Mouse (Mus musculus) megakaryocyte, embryonic 14.5 days (primary cell): ENCODE measurements around the gene Pdia2.

ENCODE experiments used
- FLI1 ChIP-seq: IDR thresholded peaks from 2 replicates; pipeline ENCODE4 v1.6.1; 2012; ENCODE audit warnings: low read length, inconsistent platforms, mixed read lengths
- GATA1 ChIP-seq: IDR thresholded peaks from 3 replicates; pipeline ENCODE4 v1.6.1; 2012; ENCODE audit warnings: mixed read lengths, low read length, inconsistent platforms, borderline replicate concordance

DNA sequence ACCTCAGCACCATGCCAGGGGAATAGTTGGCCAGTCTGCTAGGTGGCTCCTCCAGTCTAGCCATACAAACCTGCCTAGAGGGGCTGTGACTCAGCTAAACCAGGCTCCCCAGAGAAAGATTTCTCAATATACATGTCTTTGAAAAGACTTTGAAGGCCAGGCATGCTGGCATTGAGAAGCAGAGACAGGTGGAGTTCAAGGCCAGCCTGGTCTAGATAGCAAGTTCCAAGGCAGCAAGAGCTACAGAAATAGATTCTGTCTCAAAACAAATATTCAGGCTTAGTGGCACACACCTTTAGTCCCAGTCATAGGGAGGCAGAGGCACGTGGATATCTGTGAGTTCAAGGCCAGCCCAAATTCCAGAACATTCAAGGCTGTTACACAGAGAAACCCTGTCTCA lies 7.5 kb upstream of the Pdia2 start:
- TF ChIP-seq GATA1 = no peak
- TF ChIP-seq FLI1 = no peak
